Mouse (Mus musculus) cerebellum, adult 2 months (tissue): ENCODE data around the gene Kdelr1.

Experiments used
- CTCF ChIP-seq: fragments of 200-500 bp; IDR thresholded peaks from 2 replicates; pipeline ENCODE4 v1.5.1; 2011; ENCODE audit warnings: low read depth, mild to moderate bottlenecking, control low read depth, low read length, moderate library complexity, borderline replicate concordance; ENCODE audit not compliant: insufficient read depth
- POLR2A ChIP-seq: fragments of 200-500 bp; IDR thresholded peaks from 2 replicates; pipeline ENCODE4 v1.6.1; 2011; ENCODE audit warnings: low read length, control low read depth, borderline replicate concordance; ENCODE audit not compliant: insufficient read depth

DNA sequence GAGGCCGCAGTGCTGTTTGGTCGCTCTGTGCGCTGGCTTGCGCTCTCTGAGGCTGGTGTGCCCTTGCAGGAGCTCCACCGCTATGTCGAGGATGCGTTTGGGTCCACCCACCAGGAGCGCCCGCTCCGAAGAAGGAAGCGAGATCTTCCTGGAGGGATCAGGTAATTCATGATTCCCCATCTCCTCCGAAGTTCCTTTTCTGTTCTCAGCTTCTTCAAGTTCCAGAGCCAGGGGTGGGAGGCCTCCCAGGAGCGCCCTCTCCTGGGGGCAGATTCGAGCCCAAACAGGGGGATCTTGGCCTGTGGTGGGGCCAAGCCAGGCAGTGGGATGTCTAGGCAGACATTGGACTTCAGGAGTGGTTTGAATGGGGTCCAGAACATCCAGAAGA, 51.9 kb downstream of the Kdelr1 start:
- TF ChIP-seq CTCF (no peak), POLR2A (no peak)
